Mouse (Mus musculus) MEL (cell line): ENCODE data around the gene Klf16. TPM values are rescaled to one million over a fixed set of nuclear protein-coding genes. Genes with fewer than 3 reads are reported as not detected.

ENCODE experiments used
- DNase-seq: peaks from one replicate; pipeline ENCODE4 v3.0.0; 2011; ENCODE audit warnings: low read depth, low spot score
- H3K27ac ChIP-seq: 2 replicates; pipeline ENCODE4 v1.5.1; 2012; ENCODE audit warnings: low read depth, mild to moderate bottlenecking, control low read depth, low read length, moderate library complexity; ENCODE audit not compliant: control insufficient read depth
- H3K27me3 ChIP-seq, 2 experiments: fragments of 150-350 bp in 1 of 2; sonication (generic) in 1 of 2; 2 replicates each; pipeline ENCODE4 v1.6.1; 2012; ENCODE audit warnings: low read length in 2 of 2, mild to moderate bottlenecking in 2 of 2, improper control_type of control experiment in 1 of 2, moderate library complexity in 1 of 2; ENCODE audit not compliant: insufficient read depth in 2 of 2, control insufficient read depth in 1 of 2
- H3K36me3 ChIP-seq, 2 experiments: 2 replicates each; pipeline ENCODE4 v1.6.1; 2012 to 2014; ENCODE audit warnings: low read length in 2 of 2, improper control_type of control experiment in 1 of 2, inconsistent platforms in 1 of 2, mild to moderate bottlenecking in 1 of 2; ENCODE audit not compliant: insufficient read depth in 2 of 2, control insufficient read depth in 1 of 2
- H3K4me1 ChIP-seq, 2 experiments: fragments of 150-350 bp in 1 of 2; sonication (generic) in 1 of 2; 2 replicates each; pipeline ENCODE4 v1.6.1; 2012; ENCODE audit warnings: low read length in 2 of 2, improper control_type of control experiment in 1 of 2, mild to moderate bottlenecking in 1 of 2; ENCODE audit not compliant: insufficient read depth in 2 of 2, control insufficient read depth in 1 of 2
- H3K4me3 ChIP-seq, 2 experiments: fragments of 150-350 bp in 1 of 2; sonication (generic) in 1 of 2; 2 replicates each; pipeline ENCODE4 v1.5.1; 2012; ENCODE audit warnings: low read depth in 2 of 2, low read length in 2 of 2, mild to moderate bottlenecking in 2 of 2, moderate library complexity in 2 of 2, control low read depth in 1 of 2, improper control_type of control experiment in 1 of 2; ENCODE audit not compliant: control insufficient read depth in 1 of 2, insufficient read depth in 1 of 2
- H3K79me2 ChIP-seq: 2 replicates; pipeline ENCODE4 v1.6.1; 2012; ENCODE audit warnings: mild to moderate bottlenecking, low read length, moderate library complexity; ENCODE audit not compliant: control insufficient read depth, poor library complexity, insufficient read depth
- H3K9ac ChIP-seq: 2 replicates; pipeline ENCODE4 v1.6.1; 2012; ENCODE audit warnings: low read depth, mild to moderate bottlenecking, control low read depth, low read length, moderate library complexity; ENCODE audit not compliant: control insufficient read depth, poor library complexity, severe bottlenecking
- H3K9me3 ChIP-seq: fragments of 150-350 bp; sonication (generic); replicated peaks from 2 replicates; pipeline ENCODE4 v1.6.1; 2012; ENCODE audit warnings: mild to moderate bottlenecking, low read length, improper control_type of control experiment, moderate library complexity; ENCODE audit not compliant: insufficient read depth
- BHLHE40 ChIP-seq: IDR thresholded peaks from 2 replicates; pipeline ENCODE4 v1.6.1; 2012; ENCODE audit warnings: low read depth, mild to moderate bottlenecking, inconsistent platforms, low read length, improper control_type of control experiment, borderline replicate concordance
- CHD1 ChIP-seq: IDR thresholded peaks from 2 replicates; pipeline ENCODE4 v1.6.1; 2012; ENCODE audit warnings: low read depth, mild to moderate bottlenecking, inconsistent platforms, low read length, improper control_type of control experiment
- ELF1 ChIP-seq: IDR thresholded peaks from 2 replicates; pipeline ENCODE4 v1.6.1; 2014; ENCODE audit warnings: low read depth, mild to moderate bottlenecking, inconsistent platforms, low read length, improper control_type of control experiment, moderate library complexity
- EP300 ChIP-seq, 2 experiments: IDR thresholded peaks; 2 replicates each; pipeline ENCODE4 v1.6.1; 2011; ENCODE audit warnings: improper control_type of control experiment in 2 of 2, low read length in 2 of 2, low read depth in 1 of 2, mild to moderate bottlenecking in 1 of 2
- GATA1 ChIP-seq: IDR thresholded peaks from 2 replicates; pipeline ENCODE4 v1.6.1; 2011; ENCODE audit warnings: low read depth, low read length, improper control_type of control experiment
- HCFC1 ChIP-seq: IDR thresholded peaks from 2 replicates; pipeline ENCODE4 v1.6.1; 2012; ENCODE audit warnings: low read depth, mild to moderate bottlenecking, inconsistent platforms, low read length, improper control_type of control experiment, moderate library complexity
- JUND ChIP-seq: IDR thresholded peaks from 2 replicates; pipeline ENCODE4 v1.6.1; 2011; ENCODE audit warnings: low read depth, mild to moderate bottlenecking, improper control_type of control experiment, low read length
- KAT2A ChIP-seq: conservative IDR thresholded peaks from 2 replicates; pipeline ENCODE4 v1.6.1; 2012; ENCODE audit warnings: low read depth, low read length, improper control_type of control experiment, inconsistent platforms
- MAFK ChIP-seq: IDR thresholded peaks from 2 replicates; pipeline ENCODE4 v1.6.1; 2011; ENCODE audit warnings: low read depth, mild to moderate bottlenecking, low read length, improper control_type of control experiment, borderline replicate concordance
- MAX ChIP-seq: IDR thresholded peaks from 2 replicates; pipeline ENCODE4 v1.6.1; 2011; ENCODE audit warnings: low read length, improper control_type of control experiment
- MAZ ChIP-seq: IDR thresholded peaks from 2 replicates; pipeline ENCODE4 v1.6.1; 2012; ENCODE audit warnings: low read depth, mild to moderate bottlenecking, inconsistent platforms, low read length, improper control_type of control experiment
- MEF2A ChIP-seq: IDR thresholded peaks from 2 replicates; pipeline ENCODE4 v1.6.1; 2014; ENCODE audit warnings: low read depth, mild to moderate bottlenecking, inconsistent platforms, low read length, improper control_type of control experiment; ENCODE audit not compliant: poor library complexity, insufficient replicate concordance, severe bottlenecking; ENCODE audit errors: extremely low read depth
- MXI1 ChIP-seq: IDR thresholded peaks from 2 replicates; pipeline ENCODE4 v1.6.1; 2011; ENCODE audit warnings: mild to moderate bottlenecking, low read depth, low read length, improper control_type of control experiment
- NELFE ChIP-seq: IDR thresholded peaks from 2 replicates; pipeline ENCODE4 v1.6.1; 2011; ENCODE audit warnings: low read depth, low read length, improper control_type of control experiment
- POLR2A ChIP-seq, 2 experiments: IDR thresholded peaks; 2 replicates each; pipeline ENCODE4 v1.6.1; 2011 to 2012; ENCODE audit warnings: low read length in 2 of 2, mild to moderate bottlenecking in 2 of 2, control low read depth in 1 of 2, improper control_type of control experiment in 1 of 2, low read depth in 1 of 2, moderate library complexity in 1 of 2; ENCODE audit not compliant: control insufficient read depth in 1 of 2, insufficient read depth in 1 of 2, poor library complexity in 1 of 2
- POLR2AphosphoS2 ChIP-seq: IDR thresholded peaks from 2 replicates; pipeline ENCODE4 v1.6.1; 2011; ENCODE audit warnings: low read length, improper control_type of control experiment
- POLR2AphosphoS5 ChIP-seq: IDR thresholded peaks from 2 replicates; pipeline ENCODE4 v1.6.1; 2012; ENCODE audit warnings: low read depth, borderline replicate concordance, mild to moderate bottlenecking, inconsistent platforms, low read length, moderate library complexity, mixed read lengths
- SMC3 ChIP-seq: IDR thresholded peaks from 2 replicates; pipeline ENCODE4 v1.6.1; 2011; ENCODE audit warnings: low read depth, low read length, improper control_type of control experiment
- TAL1 ChIP-seq: IDR thresholded peaks from 2 replicates; pipeline ENCODE4 v1.6.1; 2012; ENCODE audit warnings: mild to moderate bottlenecking, inconsistent platforms, low read length, moderate library complexity, mixed read lengths
- TBP ChIP-seq: IDR thresholded peaks from 2 replicates; pipeline ENCODE4 v1.8.0; 2011; ENCODE audit warnings: low read depth, low read length, improper control_type of control experiment
- UBTF ChIP-seq: IDR thresholded peaks from 2 replicates; pipeline ENCODE4 v1.6.1; 2012; ENCODE audit warnings: low read depth, mild to moderate bottlenecking, inconsistent platforms, low read length, improper control_type of control experiment, moderate library complexity, borderline replicate concordance; ENCODE audit not compliant: insufficient read depth
- ZC3H11A ChIP-seq: IDR thresholded peaks from 2 replicates; pipeline ENCODE4 v1.6.1; 2012; ENCODE audit warnings: low read depth, mild to moderate bottlenecking, inconsistent platforms, low read length, improper control_type of control experiment
- ZKSCAN1 ChIP-seq: IDR thresholded peaks from 2 replicates; pipeline ENCODE4 v1.6.1; 2012; ENCODE audit warnings: low read depth, mild to moderate bottlenecking, inconsistent platforms, low read length, improper control_type of control experiment, moderate library complexity
- ZMIZ1 ChIP-seq: IDR thresholded peaks from 2 replicates; pipeline ENCODE4 v1.6.1; 2012; ENCODE audit warnings: low read depth, mild to moderate bottlenecking, inconsistent platforms, low read length, improper control_type of control experiment, moderate library complexity
- ZNF384 ChIP-seq: IDR thresholded peaks from 2 replicates; pipeline ENCODE4 v1.6.1; 2012; ENCODE audit warnings: low read depth, mild to moderate bottlenecking, inconsistent platforms, low read length, improper control_type of control experiment
- polyA plus RNA-seq, 2 experiments: library from polyadenylated mRNA; stranded (reverse) in 1 of 2; unstranded in 1 of 2; fragments of >175 nt in 1 of 2; fragments of >200 nt in 1 of 2; gene quantifications; 2 replicates each; pipeline versions ENCODE4 v1.2.1 to v1.2.4; 2012; ENCODE audit warnings: low replicate concordance in 2 of 2, low read depth in 1 of 2; ENCODE audit not compliant: insufficient read length in 2 of 2, insufficient read depth in 1 of 2, missing spikeins in 1 of 2
- total RNA-seq: library from RNA; depleted of rRNA; stranded (reverse); fragments of 300-350 nt; gene quantifications from 2 replicates; pipeline ENCODE4 v1.2.3, GENCODE M21; 2012

The Klf16 gene
- total and polyA plus RNA-seq, 3 experiments = 37.1 to 51.1 TPM; not detected in 1

GRCm38 (mm10) chr10:80621940-80622660, 45.0 kb upstream of the Klf16 start (continued):
- TF ChIP-seq POLR2AphosphoS5 (no peak), MAFK (no peak), TBP (peak; percentile 82), NELFE (peak; percentile 60), MXI1 (peak; percentile 75), UBTF (no peak), ELF1 (peak; percentile 88), JUND (no peak), ZKSCAN1 (no peak), TAL1 (no peak), BHLHE40 (no peak; the same call in 1 of the 2 replicates), MEF2A (no peak), HCFC1 (peak; percentile 89), KAT2A (peak; percentile 78), POLR2A (IDR thresholded peaks at IDR 0.05; ENCODE audit: control insufficient read depth in 1 of 2, insufficient read depth in 1 of 2, low read depth in 1 of 2, low read length in 2 of 2, poor library complexity in 1 of 2) (peak in 1 of 2 experiments; percentile 74; a peak in 2 of 4 replicates), EP300 (IDR thresholded peaks at IDR 0.05; ENCODE audit: low read depth in 1 of 2, low read length in 2 of 2) (no peak), POLR2AphosphoS2 (no peak; the same call in 1 of the 2 replicates)

- Histone ChIP-seq H3K9me3 (no peaks in the 10 kb centered on the region), H3K4me1 (peaks cover 0 to 18% of the 10 kb centered on the region in 2 experiments; a peak in 2 of 4 replicates), H3K4me3 (peak overlapping the region; percentile 70 to 83), H3K79me2 (peaks cover 39% of the 10 kb centered on the region), H3K9ac (peak overlapping the region; percentile 68), H3K36me3 (0 out of 4 replicates have a peak, but pooled peaks cover 0 to 2% of the 10 kb centered on the region in 2 experiments), H3K27me3 (no peaks in the 10 kb centered on the region), H3K27ac (peak overlapping the region; percentile 60)
- TF ChIP-seq TBP = no peak
- TF ChIP-seq ZMIZ1 = peak; percentile 31; the same call in 1 of the 2 replicates
- TF ChIP-seq TAL1 = no peak
- TF ChIP-seq POLR2A (IDR thresholded peaks at IDR 0.05; ENCODE audit: control insufficient read depth in 1 of 2, insufficient read depth in 1 of 2, low read depth in 1 of 2, low read length in 2 of 2, poor library complexity in 1 of 2) = peak in 1 of 2 experiments; percentile 70; a peak in 2 of 4 replicates
- no peak for TF ChIP-seq ELF1
- TF ChIP-seq ZC3H11A = no peak
- 0 out of 2 replicates have a peak, but pooled peaks have one; percentile 31 for TF ChIP-seq CHD1
- no peak for TF ChIP-seq SMC3
- TF ChIP-seq GATA1 = no peak
- 0 out of 2 replicates have a peak, but pooled peaks have one; percentile 64 for TF ChIP-seq MAZ
- TF ChIP-seq MAX = no peak
- TF ChIP-seq ZNF384 = no peak
- DNase-seq = no peak
Measured at GRCm38 (mm10) chr10:80621690-80621939, 44.5 kb upstream of the Klf16 start.
